Mouse (Mus musculus) A20 (cell line): ENCODE measurements around the gene Ggcx.

Experiments
- DNase-seq: peaks from one replicate; pipeline ENCODE4 v3.0.0-alpha.2; 2011; ENCODE audit warnings: low read depth, low spot score

Ggcx gene

GRCm38 (mm10) chr6:72414076-72414756 is at the start of gene Ggcx:
TSS of gene Ggcx (plus strand) at chr6:72414308.
- DNase-seq: peak; percentile 91

- DNase-seq: no peak
Measured at GRCm38 (mm10) chr6:72364985-72365384, 49.1 kb upstream of the Ggcx start.

GRCm38 (mm10) chr6:72366304-72366703 is 47.8 kb upstream of the Ggcx start:
- no peak for DNase-seq

GRCm38 (mm10) chr6:72366844-72367443 is 47.2 kb upstream of the Ggcx start, which contains the start of gene Rnf181:
TSS of gene Rnf181 (minus strand) at chr6:72366956.
- DNase-seq: no peak

GRCm38 (mm10) chr6:72367460-72367974 is 46.6 kb upstream of the Ggcx start:
- no peak for DNase-seq

- no peak for DNase-seq
Measured at GRCm38 (mm10) chr6:72369557-72369956, 44.6 kb upstream of the Ggcx start.

DNA sequence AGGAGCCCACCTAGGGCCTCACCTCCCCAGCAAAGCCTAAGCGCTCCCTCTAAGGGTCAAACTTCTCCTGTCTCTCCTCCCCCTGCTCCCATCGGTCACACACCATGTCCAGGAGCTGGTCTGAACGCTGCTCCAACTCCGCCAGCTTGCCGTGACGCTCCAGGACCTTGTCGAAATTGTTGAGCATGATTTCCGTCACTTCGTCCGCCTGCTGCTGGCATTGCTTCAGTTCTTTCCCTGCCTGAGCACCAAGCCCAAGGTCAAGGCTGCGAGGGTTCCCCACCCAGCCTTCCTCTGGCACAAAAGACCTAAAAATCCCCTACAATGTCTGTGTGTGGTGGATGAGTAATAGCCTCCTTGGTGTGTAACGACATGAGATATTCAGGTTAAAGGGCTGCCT is 44.0 kb upstream of the Ggcx start:
- DNase-seq: no peak

DNA sequence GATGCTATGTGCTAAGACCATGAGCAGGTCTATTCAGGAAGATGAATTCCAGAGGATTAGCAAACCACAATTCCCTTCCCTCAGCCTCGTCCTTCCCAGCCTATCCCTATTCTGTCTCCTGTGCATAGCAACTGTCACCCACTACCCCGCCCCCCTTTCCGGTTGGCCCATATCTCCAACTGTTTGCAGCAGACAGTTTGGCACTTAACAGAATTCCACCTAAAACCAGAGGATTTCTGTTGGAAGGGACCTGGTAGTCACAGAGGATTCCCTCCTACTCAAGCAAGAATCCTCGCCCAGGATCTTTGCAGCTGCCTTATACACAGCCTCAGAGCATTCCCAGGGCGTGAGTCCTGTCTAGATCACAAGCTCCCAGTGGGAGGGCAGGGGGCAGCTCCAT is 43.0 kb upstream of the Ggcx start:
- DNase-seq: no peak

DNA sequence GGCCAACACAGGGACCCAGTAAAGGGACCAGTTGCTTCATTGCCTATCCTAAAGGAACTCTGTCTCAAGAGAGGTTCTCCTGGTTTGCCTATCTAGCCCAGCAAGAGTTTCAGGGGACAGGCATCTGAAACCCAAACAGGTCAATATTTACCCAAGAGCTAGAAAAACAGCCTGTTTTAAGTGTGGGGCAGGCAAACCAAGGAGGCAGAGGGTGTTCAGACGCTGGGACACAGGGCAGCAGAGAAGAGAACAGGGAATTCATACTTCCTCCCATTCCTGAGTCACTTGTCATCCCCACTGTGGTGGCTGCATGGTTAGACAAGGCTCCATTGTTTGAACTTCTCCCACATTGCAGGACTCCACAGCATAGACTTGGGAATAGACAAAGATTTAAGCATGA is 42.5 kb upstream of the Ggcx start:
- no peak for DNase-seq

GRCm38 (mm10) chr6:72373184-72373583 is 40.9 kb upstream of the Ggcx start:
- no peak for DNase-seq

- no peak for DNase-seq
Measured at GRCm38 (mm10) chr6:72374206-72374605, 39.9 kb upstream of the Ggcx start.

GRCm38 (mm10) chr6:72374820-72375563 is 39.1 kb upstream of the Ggcx start:
- no peak for DNase-seq

DNA sequence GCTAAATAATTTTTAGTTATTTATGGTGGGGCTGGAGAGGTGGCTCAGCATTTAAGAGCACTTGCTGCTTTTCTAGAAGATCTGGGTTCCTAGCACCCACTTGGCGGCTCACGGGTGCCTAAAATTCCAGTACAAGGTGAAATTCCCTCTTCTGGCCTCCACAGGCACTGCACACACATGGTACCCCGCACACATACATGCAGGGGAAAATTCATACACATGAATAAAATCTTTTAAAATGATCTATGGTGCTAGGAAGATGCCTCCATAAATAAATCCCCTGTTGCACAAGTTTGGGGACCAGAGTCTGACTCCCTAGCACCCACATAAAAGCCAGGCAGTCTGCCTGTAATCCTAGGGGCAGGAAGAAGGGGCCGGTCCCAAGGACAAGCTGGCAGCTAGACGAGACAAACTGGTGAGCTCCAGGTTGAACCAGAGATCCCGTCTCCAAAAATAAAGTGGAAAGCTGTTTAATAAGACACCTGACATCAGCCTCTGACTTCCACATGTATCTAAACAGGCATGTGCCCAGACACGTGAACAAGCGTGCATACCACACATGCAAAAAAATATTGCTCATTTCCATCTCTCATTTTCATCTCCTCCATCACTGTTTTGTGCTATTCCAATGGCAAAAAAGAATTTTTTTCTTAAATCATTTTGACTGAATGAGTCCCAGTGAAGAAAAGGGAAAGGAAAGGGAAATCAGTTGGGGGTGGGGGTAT is 35.4 kb upstream of the Ggcx start:
- no peak for DNase-seq

GRCm38 (mm10) chr6:72379377-72380130 is 34.6 kb upstream of the Ggcx start:
- peak; percentile 25 for DNase-seq

DNA sequence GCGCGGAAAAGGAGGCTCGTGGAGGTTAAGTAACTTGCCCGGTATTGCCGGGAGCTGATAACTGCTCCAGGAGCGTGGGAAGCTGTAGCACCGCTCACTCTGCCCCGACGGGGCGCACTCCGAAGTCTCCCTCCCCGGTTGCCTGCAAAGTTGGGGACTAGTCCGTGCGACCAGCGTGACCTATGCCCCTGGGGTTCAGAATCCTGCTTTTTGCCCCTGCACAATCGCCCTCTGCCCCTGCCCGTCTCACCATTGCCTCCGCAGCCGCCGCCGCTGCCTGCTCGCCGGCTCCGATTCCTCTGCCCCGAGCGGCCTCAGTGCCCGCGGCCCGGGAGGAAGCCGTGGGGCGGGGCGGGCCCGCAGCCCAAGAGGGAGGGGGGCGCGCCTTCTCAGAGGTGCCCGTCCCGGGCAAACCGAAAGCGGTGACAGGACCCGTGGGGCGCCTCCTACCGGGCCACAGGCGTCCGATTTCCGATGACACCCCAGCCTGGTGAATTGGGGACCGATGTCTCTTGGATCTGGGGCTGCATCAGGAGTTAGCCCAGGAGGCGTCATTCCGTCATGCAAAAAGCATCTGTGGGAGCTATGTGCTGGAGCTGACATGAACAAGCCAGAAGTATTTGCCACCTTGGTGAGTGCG is 33.9 kb upstream of the Ggcx start, which contains the start of gene Vamp5:
Gene Vamp5 (minus strand): TSS at position 338 of the 640 bp plus-strand sequence.
- peak; percentile 79 for DNase-seq

DNA sequence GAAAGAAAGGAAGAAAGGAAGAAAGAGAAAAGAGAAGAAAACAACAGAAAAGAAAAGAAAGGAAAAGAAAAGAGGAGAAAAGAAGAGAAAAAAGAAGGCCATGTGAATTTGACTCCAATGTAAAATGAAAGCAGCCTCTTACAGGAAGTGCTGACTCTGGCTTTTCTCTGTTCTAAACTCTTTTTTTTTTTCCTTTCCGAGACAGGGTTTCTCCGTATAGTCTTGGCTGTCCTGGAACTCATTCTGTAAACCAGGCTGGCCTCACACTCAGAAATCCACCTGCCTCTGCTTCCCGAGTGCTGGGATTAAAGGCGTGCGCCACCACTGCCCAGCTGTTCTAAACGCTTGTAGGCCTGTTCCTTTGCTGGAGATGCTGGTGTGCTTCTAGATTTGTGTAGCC is 31.6 kb upstream of the Ggcx start:
- DNase-seq: no peak

DNA sequence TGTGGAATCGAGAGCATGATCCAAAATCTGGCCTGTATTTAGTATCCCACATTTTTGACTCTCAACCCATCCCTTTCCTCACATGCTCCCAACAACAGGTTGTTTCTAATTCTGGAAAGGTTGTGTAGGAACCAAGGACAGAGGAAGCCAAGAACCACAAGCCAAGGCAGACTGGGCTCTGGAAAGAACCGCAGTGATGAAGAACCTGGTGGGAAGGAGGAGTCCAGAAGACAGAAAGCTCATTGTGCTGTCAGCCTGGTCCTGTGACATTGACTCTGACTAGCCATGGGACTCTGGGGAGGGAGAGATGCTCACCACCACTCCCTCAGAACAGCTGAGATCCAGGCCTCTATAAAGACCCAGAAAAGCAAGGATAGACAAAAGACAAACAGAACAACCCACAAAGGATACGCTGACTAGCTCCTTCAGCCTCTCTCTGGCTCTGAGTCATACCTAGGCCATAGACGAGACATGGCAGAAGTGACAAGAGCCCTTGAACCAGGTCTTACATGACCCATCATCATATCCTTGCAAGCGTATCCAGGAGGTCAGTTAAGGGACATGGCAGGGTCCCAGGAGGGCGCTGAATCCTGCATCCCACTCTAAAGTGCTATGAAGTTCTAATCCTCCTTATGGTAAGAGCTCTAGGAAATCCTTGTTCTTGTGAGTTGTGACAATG is 30.8 kb upstream of the Ggcx start:
- DNase-seq: no peak

DNA sequence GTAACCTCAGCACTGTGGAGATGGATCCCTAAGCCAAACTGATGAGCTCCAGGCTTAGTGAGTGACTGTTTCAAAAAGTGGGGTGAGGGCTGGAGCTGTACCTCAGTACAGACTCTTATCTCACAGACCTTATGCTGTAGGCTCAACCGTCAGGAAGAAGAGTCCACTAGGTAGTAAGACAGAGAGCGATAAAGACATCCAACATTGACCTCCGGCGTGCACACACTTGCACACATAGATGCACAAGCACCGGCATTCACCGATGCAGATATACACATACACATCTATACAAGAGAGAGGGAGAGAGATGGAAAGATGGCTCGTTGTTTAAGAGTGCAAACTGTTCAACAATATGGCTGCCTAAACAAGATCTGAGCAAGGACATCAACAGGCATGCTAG is 30.2 kb upstream of the Ggcx start:
- no peak for DNase-seq

DNA sequence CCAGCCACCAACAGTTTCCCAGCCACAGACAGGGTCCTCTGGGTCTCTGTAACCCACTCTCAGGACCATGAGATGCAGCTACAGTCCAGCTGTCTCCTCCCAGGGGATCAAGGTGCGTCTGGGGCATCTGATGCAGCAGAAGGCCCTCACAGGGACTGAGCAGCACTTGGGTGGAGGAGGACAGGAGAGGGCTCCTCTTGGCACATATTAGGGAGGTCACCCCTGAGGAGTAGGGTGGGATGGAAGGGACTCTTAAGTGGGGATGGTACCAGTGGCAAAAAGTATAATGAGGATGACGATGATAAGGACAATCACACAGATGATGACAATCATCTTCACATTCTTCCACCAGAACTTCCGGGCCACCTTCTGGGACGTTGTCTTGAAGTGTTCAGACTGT is 28.9 kb upstream of the Ggcx start:
- no peak for DNase-seq

DNA sequence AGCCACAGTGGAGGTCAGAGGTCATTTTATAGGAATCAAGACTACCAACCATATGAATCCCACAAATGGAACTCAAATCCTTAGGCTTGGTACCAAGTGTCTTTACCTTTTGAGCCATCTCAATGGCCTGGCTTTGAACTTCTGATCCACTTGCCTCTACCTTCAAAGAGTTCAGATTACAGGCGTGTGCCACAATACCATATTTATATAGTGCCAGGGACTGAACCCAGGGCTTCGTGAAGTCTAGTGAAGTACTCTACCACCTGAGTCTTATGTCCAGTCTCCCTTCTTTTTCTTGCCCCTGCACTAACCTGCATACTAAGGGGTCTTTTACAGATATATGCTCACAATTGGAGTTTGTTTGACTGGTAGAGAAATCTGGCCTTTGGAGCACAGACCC is 27.5 kb upstream of the Ggcx start:
- DNase-seq: no peak
